In the genomic region with DNA sequence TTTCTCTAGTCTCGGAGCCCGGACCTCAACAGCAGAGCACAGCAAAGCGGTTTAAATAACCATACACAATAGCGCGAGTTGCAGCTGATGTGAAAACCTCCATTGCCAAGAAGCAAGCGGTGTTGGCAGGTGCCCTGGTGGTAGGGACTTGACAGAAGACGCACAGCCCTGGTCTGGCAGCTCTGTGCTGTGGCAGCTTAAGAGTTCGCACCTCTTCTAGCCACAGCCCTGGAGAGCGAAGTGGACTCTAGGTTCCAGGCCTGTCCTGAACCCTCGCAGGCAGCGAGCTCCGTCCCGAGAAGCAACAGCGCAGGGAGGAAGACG, we compare ENCODE assay signal across 8 mouse cellular contexts. TPM values are rescaled to one million over a fixed set of nuclear protein-coding genes. Genes with fewer than 3 reads are reported as not detected.
DNase-seq lines count a peak whose midpoint lies in the region; ATAC-seq and TF ChIP-seq lines count a peak whose summit lies in the region.

No protein-coding gene starts in this region.

- peak overlapping the region; percentile 97; the same call in 1 of the 2 replicates for H3K27ac ChIP-seq in spleen, adult 2 months (ENCODE audit: insufficient read depth, low read length)
- peak overlapping the region; percentile 98 for H3K27ac ChIP-seq in intestine, embryonic 15.5 days

- H3K4me1 ChIP-seq in erythroblast, embryonic 14.5 days (ENCODE audit: control insufficient read depth), result peaks cover 26% of the 10 kb centered on the region
- peaks cover 3% of the 10 kb centered on the region; the same call in 1 of the 2 replicates for H3K4me1 ChIP-seq in spleen, adult 2 months (ENCODE audit: control insufficient read depth, insufficient read depth, insufficient read length)
- peaks cover 4% of the 10 kb centered on the region for H3K4me1 ChIP-seq in intestine, embryonic 15.5 days (replicated peaks)

- H3K9me3 ChIP-seq in erythroblast, embryonic 14.5 days (ENCODE audit: control insufficient read depth, low read length), result no peaks in the 10 kb centered on the region
- H3K9me3 ChIP-seq in intestine, embryonic 15.5 days, result no peaks in the 10 kb centered on the region

- no peak for TF ChIP-seq CTCF in spleen, adult 2 months (IDR thresholded peaks at IDR 0.05; ENCODE audit: extremely low read depth, insufficient read depth, insufficient read length, insufficient replicate concordance)

- no peak; the same call in 1 of the 2 replicates for ATAC-seq in erythroblast, adult 5-6 weeks (replicated peaks; ENCODE audit: low FRiP score, poor library complexity, severe bottlenecking)
- ATAC-seq in intestine, embryonic 15.5 days, result no peak; the same call in 1 of the 2 replicates
- 0 out of 2 replicates have a peak, but pooled peaks have one; percentile 24 for ATAC-seq in monocyte, adult 5-6 weeks (replicated peaks; ENCODE audit: insufficient number of reproducible peaks, low FRiP score, low TSS enrichment, poor library complexity, severe bottlenecking)

- 1% methylated on average over 15 of the region's 15 CpGs for WGBS in spleen, adult 2 months
- WGBS in intestine, embryonic 15.5 days, result under 1% methylated on average over 15 of the region's 15 CpGs

- H3K4me3 ChIP-seq in erythroblast, embryonic 14.5 days (replicated peaks), result peak overlapping the region; percentile 98
- H3K4me3 ChIP-seq in spleen, adult 2 months (ENCODE audit: extremely low read depth, insufficient read depth, insufficient read length), result peak overlapping the region; percentile 81
- peak overlapping the region; percentile 88 for H3K4me3 ChIP-seq in intestine, embryonic 15.5 days (replicated peaks)

- H3K4me2 ChIP-seq in intestine, embryonic 15.5 days (replicated peaks), result peak overlapping the region; percentile 74

- H3K9ac ChIP-seq in intestine, embryonic 15.5 days, result peak overlapping the region; percentile 93

- H3K27me3 ChIP-seq in erythroblast, embryonic 14.5 days (ENCODE audit: control insufficient read depth), result no peaks in the 10 kb centered on the region
- no peaks in the 10 kb centered on the region for H3K27me3 ChIP-seq in spleen, adult 2 months (ENCODE audit: control insufficient read depth, insufficient read depth, low read length)
- no peaks in the 10 kb centered on the region for H3K27me3 ChIP-seq in intestine, embryonic 15.5 days (replicated peaks)

- H3K36me3 ChIP-seq in erythroblast, embryonic 14.5 days (ENCODE audit: control insufficient read depth), result no peaks in the 10 kb centered on the region
- H3K36me3 ChIP-seq in spleen, adult 2 months (ENCODE audit: control insufficient read depth, insufficient read depth, low read length), result no peaks in the 10 kb centered on the region
- H3K36me3 ChIP-seq in intestine, embryonic 15.5 days, result no peaks in the 10 kb centered on the region

- DNase-seq in spleen, adult 2 months (ENCODE audit: low read depth in 1 of 2, low spot score in 2 of 2), result no peak
- DNase-seq in spleen, adult 12 weeks (ENCODE audit: low spot score), result no peak
- no peak for DNase-seq in urinary bladder, postnatal 10 days (ENCODE audit: low spot score)
- no peak for DNase-seq in cerebellum, postnatal 4 days (ENCODE audit: low spot score in 2 of 2)

- no peak for TF ChIP-seq POLR2A in spleen, adult 2 months (IDR thresholded peaks at IDR 0.05; ENCODE audit: low read depth, low read length)

RNA-seq across cellular contexts. Expression of a gene that starts 0.7 kb away (rescaled TPM):
- 0.19 and 0.24 TPM in 2 replicates for polyA plus RNA-seq in erythroblast, embryonic 14.5 days (2012)
- 17.6 and 34.0 TPM in 2 replicates for total RNA-seq in erythroblast, adult 5-6 weeks (2015; ENCODE audit: low replicate concordance)
- 14.4 and 19.3 TPM in 2 replicates for total RNA-seq in erythroblast, adult 5-6 weeks (2017; ENCODE audit: low replicate concordance)
- polyA plus RNA-seq in spleen, adult 2 months (2012; rRNA removed), result 6.9 and 7.2 TPM in 2 replicates
- polyA plus RNA-seq in intestine, embryonic 15.5 days (2015; fragmentation: Nextera tagmentation; extraction: Ambion mirVana), result 26.9 and 27.9 TPM in 2 replicates
- 28.9 to 34.8 TPM (median 29.1 TPM) in 3 replicates for total RNA-seq in monocyte, adult 5-6 weeks (2017)

RNA-seq across cellular contexts. Expression of a gene that starts 7.6 kb away (rescaled TPM):
- polyA plus RNA-seq in erythroblast, embryonic 14.5 days (2012), result 2.1 TPM in 2 replicates
- total RNA-seq in erythroblast, adult 5-6 weeks (2015; ENCODE audit: low replicate concordance), result 2.5 and 6.9 TPM in 2 replicates
- 11.2 and 14.5 TPM in 2 replicates for total RNA-seq in erythroblast, adult 5-6 weeks (2017; ENCODE audit: low replicate concordance)
- polyA plus RNA-seq in spleen, adult 2 months (2012; rRNA removed), result 6.7 and 12.2 TPM in 2 replicates
- polyA plus RNA-seq in intestine, embryonic 15.5 days (2015; fragmentation: Nextera tagmentation; extraction: Ambion mirVana), result 27.9 and 28.2 TPM in 2 replicates
- total RNA-seq in monocyte, adult 5-6 weeks (2017), result 44.1 to 75.6 TPM (median 51.6 TPM) in 3 replicates

RNA-seq across cellular contexts. Expression of a gene that starts 44.3 kb away (rescaled TPM):
- not detected in 2 replicates for polyA plus RNA-seq in erythroblast, embryonic 14.5 days (2012)
- total RNA-seq in erythroblast, adult 5-6 weeks (2015; ENCODE audit: low replicate concordance), result not detected in 2 replicates
- total RNA-seq in erythroblast, adult 5-6 weeks (2017; ENCODE audit: low replicate concordance), result not detected in 2 replicates
- polyA plus RNA-seq in spleen, adult 2 months (2012; rRNA removed), result not detected in 2 replicates
- polyA plus RNA-seq in intestine, embryonic 15.5 days (2015; fragmentation: Nextera tagmentation; extraction: Ambion mirVana), result 0.92 and 0.96 TPM in 2 replicates
- total RNA-seq in monocyte, adult 5-6 weeks (2017), result not detected in 3 replicates
